Mouse (Mus musculus) C2C12 (cell line): ENCODE measurements around the gene Thap8. TPM values are rescaled to one million over a fixed set of nuclear protein-coding genes. Genes with fewer than 3 reads are reported as not detected.

Experiments
- H3K27me3 ChIP-seq: one replicate; pipeline ENCODE4 v1.6.1; 2011; ENCODE audit not compliant: control insufficient read depth, insufficient read depth, insufficient read length
- H3K36me3 ChIP-seq: one replicate; pipeline ENCODE4 v1.6.1; 2011; ENCODE audit not compliant: control insufficient read depth, insufficient read depth
- H3K4me3 ChIP-seq: one replicate; pipeline ENCODE4 v1.5.1; 2011; ENCODE audit warnings: mild to moderate bottlenecking, control low read depth; ENCODE audit not compliant: poor library complexity, insufficient read depth, severe bottlenecking
- H3K79me2 ChIP-seq: one replicate; pipeline ENCODE4 v1.6.1; 2011; ENCODE audit not compliant: control insufficient read depth, insufficient read depth
- H3K79me3 ChIP-seq: one replicate; pipeline ENCODE4 v1.6.1; 2011; ENCODE audit warnings: low read depth, control low read depth
- H3ac ChIP-seq: one replicate; pipeline ENCODE3; 2011; ENCODE audit warnings: low read depth; ENCODE audit not compliant: control insufficient read depth, insufficient read length
- CEBPB ChIP-seq: IDR thresholded peaks from one replicate; pipeline ENCODE4 v1.6.1; 2011; ENCODE audit warnings: low read depth, mild to moderate bottlenecking, control low read depth, moderate library complexity
- CTCF ChIP-seq: IDR thresholded peaks from one replicate; pipeline ENCODE4 v1.5.1; 2011; ENCODE audit not compliant: control insufficient read depth, insufficient read depth, insufficient read length
- FOSL1 ChIP-seq: IDR thresholded peaks from one replicate; pipeline ENCODE4 v1.8.0; 2011; ENCODE audit warnings: mild to moderate bottlenecking, low read length; ENCODE audit not compliant: poor library complexity, insufficient read depth, severe bottlenecking
- MAX ChIP-seq: IDR thresholded peaks from one replicate; pipeline ENCODE4 v1.6.1; 2011; ENCODE audit warnings: mild to moderate bottlenecking, control low read depth
- MYOD1 ChIP-seq: IDR thresholded peaks from one replicate; pipeline ENCODE4 v1.6.1; 2011; ENCODE audit warnings: low read depth; ENCODE audit not compliant: control insufficient read depth, insufficient read length
- MYOG ChIP-seq: IDR thresholded peaks from one replicate; pipeline ENCODE4 v1.6.1; 2011; ENCODE audit not compliant: control insufficient read depth, insufficient read length; ENCODE audit errors: extremely low read depth
- USF1 ChIP-seq: IDR thresholded peaks from one replicate; pipeline ENCODE4 v1.6.1; 2011; ENCODE audit warnings: low read depth, mild to moderate bottlenecking, control low read depth, moderate library complexity
- polyA plus RNA-seq: library from polyadenylated mRNA; unstranded; fragments of >200 nt; fragmentation: generic; extraction: Trizol; gene quantifications from one replicate; pipeline ENCODE4 v1.2.1, GENCODE M21; 2012; ENCODE audit warnings: missing spikeins

The Thap8 gene
- polyA plus RNA-seq, 1 experiment: 0.07 TPM

DNA sequence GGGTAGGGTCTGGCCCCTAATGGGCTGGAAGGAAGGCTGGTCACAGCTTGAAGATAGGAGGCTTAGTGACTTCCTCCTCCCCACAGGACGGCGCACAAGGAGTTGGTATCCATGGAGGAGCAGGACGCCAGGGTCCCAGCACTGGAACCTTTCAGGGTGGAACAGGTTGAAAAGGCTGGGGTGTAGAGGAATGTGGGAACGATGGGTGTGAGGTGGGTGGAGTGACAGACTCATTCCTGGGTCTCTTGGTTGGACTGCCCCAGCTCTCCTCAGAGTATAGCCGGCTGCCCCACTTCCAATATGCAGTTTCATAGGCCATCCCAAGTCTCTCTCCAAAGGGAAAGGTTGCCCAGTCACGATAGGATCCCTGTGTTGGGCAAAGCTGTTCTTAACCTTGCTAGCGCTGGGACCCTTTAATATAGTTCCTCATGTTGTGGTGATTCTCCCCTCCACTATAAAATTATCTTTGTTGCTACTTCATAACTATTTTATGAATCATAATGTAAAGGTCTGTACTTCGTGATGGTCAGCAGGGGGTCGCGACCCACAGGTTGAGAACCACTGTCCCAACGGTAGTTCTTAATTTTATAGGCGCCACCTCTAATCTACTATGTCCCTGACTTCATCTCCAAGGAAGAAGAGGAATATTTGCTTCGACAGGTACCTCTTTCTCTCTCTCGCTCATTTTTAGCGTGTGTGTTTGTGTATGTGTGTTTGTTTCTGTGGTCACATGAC lies 29.7 kb downstream of the Thap8 start:
- TF ChIP-seq MAX (no peak), CTCF (no peak), MYOD1 (no peak), FOSL1 (no peak), MYOG (no peak), CEBPB (no peak), USF1 (no peak)
- H3K79me3 ChIP-seq: no peaks in the 10 kb centered on the region
- H3K79me2 ChIP-seq: peaks cover 5% of the 10 kb centered on the region
- H3K4me3 ChIP-seq: peak overlapping the region; percentile 60
- H3K27me3 ChIP-seq: no peaks in the 10 kb centered on the region
- no peaks in the 10 kb centered on the region for H3K36me3 ChIP-seq
- H3ac ChIP-seq: peak overlapping the region; percentile 66

DNA sequence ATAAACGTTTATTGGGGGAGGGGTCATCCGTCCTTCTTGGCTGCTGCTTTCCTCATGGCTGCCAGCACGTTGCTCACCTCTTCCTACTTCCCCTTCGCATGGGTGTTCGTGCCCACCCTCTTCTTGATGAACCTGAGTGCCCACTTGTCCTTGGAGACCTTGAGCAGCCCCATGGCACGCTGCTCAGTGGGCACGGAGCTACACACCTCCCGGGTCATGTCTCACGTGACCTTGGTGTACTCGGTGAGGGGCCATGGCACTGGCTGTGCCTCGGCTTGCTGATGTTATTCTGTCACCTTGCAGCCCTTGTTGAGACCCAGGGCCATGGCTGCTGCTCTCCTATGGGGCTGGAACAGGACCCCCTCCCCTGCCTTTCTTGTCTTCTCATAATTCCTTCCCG lies 30.2 kb downstream of the Thap8 start:
- Histone ChIP-seq H3K79me2 (peaks cover 5% of the 10 kb centered on the region), H3K27me3 (no peaks in the 10 kb centered on the region), H3ac (no peak overlapping the region), H3K79me3 (no peaks in the 10 kb centered on the region), H3K4me3 (no peak overlapping the region), H3K36me3 (no peaks in the 10 kb centered on the region)
- no peak for TF ChIP-seq MYOD1
- TF ChIP-seq FOSL1: no peak
- TF ChIP-seq CTCF: no peak
- no peak for TF ChIP-seq MAX
- TF ChIP-seq MYOG: no peak
- no peak for TF ChIP-seq USF1
- no peak for TF ChIP-seq CEBPB

DNA sequence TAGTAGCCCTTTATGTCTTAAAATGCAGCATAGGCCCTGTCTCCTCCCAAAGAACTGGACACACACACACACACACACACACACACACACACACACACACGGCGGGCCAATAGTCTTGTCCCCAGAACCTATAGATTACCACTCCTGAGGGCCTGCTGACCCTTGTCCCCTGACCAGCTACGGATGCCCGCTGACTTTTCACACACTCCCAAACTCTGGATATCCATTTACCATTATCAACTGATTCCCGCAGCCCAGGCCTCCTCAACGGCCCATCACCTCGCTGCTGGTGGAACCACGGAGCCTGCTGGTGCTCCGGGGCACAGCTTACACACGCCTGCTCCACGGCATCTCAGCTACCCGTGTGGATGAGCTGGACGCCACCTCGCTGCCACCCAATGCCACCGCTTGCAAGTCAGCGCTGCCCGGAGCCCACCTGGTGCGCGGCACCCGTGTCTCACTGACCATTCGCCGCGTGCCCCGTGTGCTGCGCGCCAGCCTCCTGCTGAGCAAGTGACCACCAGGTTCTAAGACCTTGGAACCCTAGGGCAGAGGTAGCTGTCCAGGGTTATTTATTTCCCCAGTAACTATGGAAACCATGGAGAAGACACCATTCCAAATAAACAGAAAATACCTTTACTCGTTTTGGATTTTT lies 33.9 kb downstream of the Thap8 start:
- Histone ChIP-seq H3K27me3 (no peaks in the 10 kb centered on the region), H3ac (no peak overlapping the region), H3K79me3 (no peaks in the 10 kb centered on the region), H3K4me3 (no peak overlapping the region), H3K79me2 (peaks cover 5% of the 10 kb centered on the region), H3K36me3 (no peaks in the 10 kb centered on the region)
- TF ChIP-seq CTCF (no peak), USF1 (no peak), MYOD1 (no peak), CEBPB (no peak), MAX (no peak), MYOG (no peak), FOSL1 (no peak)

DNA sequence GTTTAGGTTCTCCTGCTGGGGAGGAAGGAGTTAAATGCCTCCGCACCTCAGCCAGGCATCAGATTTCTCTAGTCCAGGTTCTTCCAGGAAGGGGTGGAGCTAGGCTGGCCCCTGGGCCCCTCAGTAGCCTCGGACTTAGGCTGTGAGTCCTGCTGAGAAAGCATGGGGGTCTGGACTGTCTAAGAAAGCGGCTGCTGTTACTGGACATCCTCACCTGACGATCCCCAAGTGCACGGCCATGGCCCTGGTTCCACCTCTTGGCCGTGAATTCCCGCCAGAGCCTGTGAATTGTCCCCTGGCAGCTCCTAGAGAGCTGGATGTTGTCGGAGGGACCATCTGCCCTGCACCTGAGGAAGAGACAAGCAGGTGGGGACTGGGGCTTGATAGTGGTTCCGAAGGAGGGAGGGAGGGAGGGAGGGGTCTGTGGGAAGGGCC lies 34.8 kb downstream of the Thap8 start, which contains the start of gene Syne4:
Gene Syne4 (plus strand): TSS at position 87 of the 435 bp plus-strand sequence.
- Histone ChIP-seq H3K79me2 (no peaks in the 10 kb centered on the region), H3K27me3 (no peaks in the 10 kb centered on the region), H3ac (no peak within 1 kb of the TSS), H3K79me3 (no peaks in the 10 kb centered on the region), H3K4me3 (no peak within 1 kb of the TSS), H3K36me3 (no peaks in the 10 kb centered on the region)
- TF ChIP-seq USF1 (no peak), FOSL1 (no peak), CTCF (no peak), MYOD1 (no peak), CEBPB (no peak), MYOG (no peak), MAX (no peak)

DNA sequence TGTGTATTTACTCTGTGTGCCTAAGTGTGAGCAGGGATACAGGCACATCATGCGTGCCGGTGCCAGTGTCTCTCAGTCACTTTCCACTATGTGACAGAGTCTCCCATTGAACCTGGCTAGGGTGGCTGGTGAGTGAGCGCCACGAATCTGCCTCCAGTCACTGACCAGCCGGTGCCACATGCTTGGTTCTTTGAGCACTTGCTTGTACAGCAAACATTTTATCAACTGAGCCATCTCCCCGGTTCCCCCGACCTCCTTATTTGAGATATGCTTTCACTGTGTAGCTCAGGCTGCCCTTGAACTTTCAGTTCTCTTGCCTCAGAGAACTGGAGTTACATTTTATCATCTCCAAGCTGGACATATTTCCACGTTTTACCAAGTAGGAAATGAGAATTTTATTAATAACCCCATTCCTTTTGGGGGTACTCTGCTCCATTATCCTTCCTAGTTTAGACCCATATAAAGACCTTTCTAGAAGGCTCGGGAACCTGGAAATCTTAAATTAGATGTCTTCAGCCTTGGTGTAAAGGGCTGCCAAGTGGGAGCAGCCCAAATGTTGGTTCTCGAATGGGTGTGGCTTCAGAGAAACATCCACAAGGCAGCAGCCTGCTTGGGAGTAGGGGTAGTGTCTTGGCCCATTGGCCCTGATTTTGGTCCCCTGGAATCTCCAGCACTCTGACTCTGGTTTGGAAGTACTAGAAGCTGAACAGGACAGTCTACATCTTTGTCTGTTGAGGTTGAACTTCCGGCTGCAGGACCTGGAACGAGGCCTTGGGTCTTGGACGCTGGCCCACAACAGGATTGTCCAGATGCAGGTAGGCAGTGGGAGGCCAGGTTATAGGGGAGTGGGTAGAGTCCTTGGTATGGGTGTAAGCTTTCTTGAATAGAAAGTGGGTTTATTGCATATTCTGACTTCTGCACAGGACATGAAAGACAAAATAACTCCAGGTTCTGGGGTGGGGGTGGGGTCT lies 36.0 kb downstream of the Thap8 start:
- Histone ChIP-seq H3K36me3 (no peaks in the 10 kb centered on the region), H3K79me3 (no peaks in the 10 kb centered on the region), H3K79me2 (no peaks in the 10 kb centered on the region), H3ac (no peak overlapping the region), H3K27me3 (no peaks in the 10 kb centered on the region), H3K4me3 (no peak overlapping the region)
- no peak for TF ChIP-seq FOSL1
- TF ChIP-seq MYOG: no peak
- TF ChIP-seq USF1: no peak
- TF ChIP-seq CTCF: no peak
- TF ChIP-seq CEBPB: no peak
- TF ChIP-seq MYOD1: no peak
- TF ChIP-seq MAX: no peak
